Mouse (Mus musculus) CH12.LX (cell line): ENCODE results near the gene Klhl26. TPM values are rescaled to one million over a fixed set of nuclear protein-coding genes. Genes with fewer than 3 reads are reported as not detected.

ENCODE experiments used
- DNase-seq: peaks from one replicate; pipeline ENCODE4 v3.0.0-alpha.2; 2013; ENCODE audit errors: extremely low read depth
- H3K27ac ChIP-seq: 2 replicates; pipeline ENCODE4 v1.5.1; 2012; ENCODE audit warnings: low read depth, mild to moderate bottlenecking, control low read depth, moderate library complexity; ENCODE audit not compliant: insufficient read depth
- H3K27me3 ChIP-seq: replicated peaks from 2 replicates; pipeline ENCODE3; 2012; ENCODE audit warnings: inconsistent platforms
- H3K36me3 ChIP-seq, 2 experiments: replicated peaks in 1 of 2; 2 replicates each; pipeline versions ENCODE3 to v1.6.1; 2012; ENCODE audit warnings: inconsistent platforms in 1 of 2, low read length in 1 of 2, mild to moderate bottlenecking in 1 of 2, mixed read lengths in 1 of 2, moderate library complexity in 1 of 2; ENCODE audit not compliant: control insufficient read depth in 1 of 2, insufficient read depth in 1 of 2
- H3K4me1 ChIP-seq, 2 experiments: 2 replicates each; pipeline ENCODE4 v1.6.1; 2012; ENCODE audit warnings: inconsistent platforms in 1 of 2, moderate library complexity in 1 of 2; ENCODE audit not compliant: insufficient read depth in 2 of 2, control insufficient read depth in 1 of 2
- H3K4me2 ChIP-seq: 2 replicates; pipeline ENCODE4 v1.6.1; 2012; ENCODE audit warnings: low read depth, mild to moderate bottlenecking, control low read depth; ENCODE audit not compliant: poor library complexity, insufficient read depth, severe bottlenecking
- H3K4me3 ChIP-seq, 3 experiments: fragments of 150-350 bp in 1 of 3; sonication (generic) in 1 of 3; replicated peaks in 1 of 3; 2 replicates each; pipeline versions ENCODE3 to v1.5.1; 2011 to 2012; ENCODE audit warnings: low read depth in 2 of 3, low read length in 2 of 3, mild to moderate bottlenecking in 2 of 3, moderate library complexity in 2 of 3, control low read depth in 1 of 3, improper control_type of control experiment in 1 of 3, inconsistent platforms in 1 of 3, mixed read lengths in 1 of 3; ENCODE audit not compliant: poor library complexity in 1 of 3
- H3K79me2 ChIP-seq: replicated peaks from 2 replicates; pipeline ENCODE4 v1.6.1; 2012; ENCODE audit warnings: mild to moderate bottlenecking, moderate library complexity; ENCODE audit not compliant: control insufficient read depth, poor library complexity, insufficient read depth, severe bottlenecking; ENCODE audit errors: extremely low read depth
- H3K9ac ChIP-seq: 2 replicates; pipeline ENCODE4 v1.6.1; 2012; ENCODE audit warnings: low read depth, mild to moderate bottlenecking, control low read depth, moderate library complexity; ENCODE audit not compliant: insufficient read depth
- H3K9me3 ChIP-seq: replicated peaks from 2 replicates; pipeline ENCODE3; 2012; ENCODE audit warnings: low read length, inconsistent platforms, mixed read lengths
- BHLHE40 ChIP-seq: IDR thresholded peaks from 2 replicates; pipeline ENCODE4 v1.6.1; 2011; ENCODE audit warnings: mild to moderate bottlenecking, low read depth, low read length, improper control_type of control experiment
- CTCF ChIP-seq, 2 experiments: IDR thresholded peaks in 1 of 2; conservative IDR thresholded peaks in 1 of 2; 2 replicates each; pipeline ENCODE4 v1.5.1; 2011 to 2012; ENCODE audit warnings: low read depth in 2 of 2, low read length in 2 of 2, improper control_type of control experiment in 1 of 2, inconsistent platforms in 1 of 2, mild to moderate bottlenecking in 1 of 2, moderate library complexity in 1 of 2
- ELF1 ChIP-seq: IDR thresholded peaks from 2 replicates; pipeline ENCODE4 v1.6.1; 2014; ENCODE audit warnings: low read depth, mild to moderate bottlenecking, inconsistent platforms, low read length, improper control_type of control experiment
- EP300 ChIP-seq: IDR thresholded peaks from 2 replicates; pipeline ENCODE4 v1.6.1; 2011; ENCODE audit warnings: low read length, improper control_type of control experiment
- ETS1 ChIP-seq: conservative IDR thresholded peaks from 2 replicates; pipeline ENCODE4 v1.6.1; 2012; ENCODE audit warnings: low read depth, mild to moderate bottlenecking, inconsistent platforms, low read length, improper control_type of control experiment, moderate library complexity
- HCFC1 ChIP-seq: IDR thresholded peaks from 2 replicates; pipeline ENCODE4 v1.6.1; 2012; ENCODE audit warnings: low read depth, mild to moderate bottlenecking, inconsistent platforms, low read length, improper control_type of control experiment
- IRF4 ChIP-seq: IDR thresholded peaks from 2 replicates; pipeline ENCODE4 v1.6.1; 2014; ENCODE audit warnings: low read depth, mild to moderate bottlenecking, inconsistent platforms, low read length, improper control_type of control experiment
- KAT2A ChIP-seq: IDR thresholded peaks from 2 replicates; pipeline ENCODE4 v1.6.1; 2012; ENCODE audit warnings: low read length, improper control_type of control experiment, inconsistent platforms; ENCODE audit not compliant: insufficient replicate concordance
- MAZ ChIP-seq: IDR thresholded peaks from 2 replicates; pipeline ENCODE4 v1.6.1; 2012; ENCODE audit warnings: low read depth, mild to moderate bottlenecking, inconsistent platforms, low read length, improper control_type of control experiment, moderate library complexity
- MEF2A ChIP-seq: IDR thresholded peaks from 2 replicates; pipeline ENCODE4 v1.6.1; 2014; ENCODE audit warnings: low read depth, mild to moderate bottlenecking, inconsistent platforms, low read length, improper control_type of control experiment, borderline replicate concordance
- NELFE ChIP-seq: IDR thresholded peaks from 2 replicates; pipeline ENCODE4 v1.6.1; 2011; ENCODE audit warnings: low read depth, low read length, improper control_type of control experiment
- NRF1 ChIP-seq: IDR thresholded peaks from 2 replicates; pipeline ENCODE4 v1.6.1; 2014; ENCODE audit warnings: low read depth, mild to moderate bottlenecking, inconsistent platforms, low read length, improper control_type of control experiment, moderate library complexity
- POLR2A ChIP-seq: IDR thresholded peaks from 2 replicates; pipeline ENCODE4 v1.6.1; 2011; ENCODE audit warnings: low read depth, mild to moderate bottlenecking, improper control_type of control experiment, low read length
- RAD21 ChIP-seq: IDR thresholded peaks from 2 replicates; pipeline ENCODE4 v1.6.1; 2011; ENCODE audit warnings: low read depth, mild to moderate bottlenecking, low read length, improper control_type of control experiment, moderate library complexity
- RCOR1 ChIP-seq: conservative IDR thresholded peaks from 2 replicates; pipeline ENCODE4 v1.6.1; 2012; ENCODE audit warnings: low read depth, mild to moderate bottlenecking, inconsistent platforms, low read length, improper control_type of control experiment
- TBP ChIP-seq: conservative IDR thresholded peaks from 2 replicates; pipeline ENCODE4 v1.6.1; 2011; ENCODE audit warnings: low read depth, low read length, improper control_type of control experiment
- TCF12 ChIP-seq: IDR thresholded peaks from 2 replicates; pipeline ENCODE4 v1.6.1; 2014; ENCODE audit warnings: low read depth, mild to moderate bottlenecking, inconsistent platforms, low read length, improper control_type of control experiment
- USF1 ChIP-seq: IDR thresholded peaks from 2 replicates; pipeline ENCODE4 v1.6.1; 2014; ENCODE audit warnings: low read depth, mild to moderate bottlenecking, inconsistent platforms, low read length, improper control_type of control experiment
- ZC3H11A ChIP-seq: IDR thresholded peaks from 2 replicates; pipeline ENCODE4 v1.6.1; 2012; ENCODE audit warnings: low read depth, mild to moderate bottlenecking, inconsistent platforms, low read length, improper control_type of control experiment
- ZKSCAN1 ChIP-seq: IDR thresholded peaks from 2 replicates; pipeline ENCODE4 v1.6.1; 2012; ENCODE audit warnings: low read depth, inconsistent platforms, low read length, improper control_type of control experiment, borderline replicate concordance
- ZMIZ1 ChIP-seq: IDR thresholded peaks from 2 replicates; pipeline ENCODE4 v1.6.1; 2012; ENCODE audit warnings: low read depth, mild to moderate bottlenecking, inconsistent platforms, low read length, improper control_type of control experiment
- dilution Hi-C: fragments of 300-500 bp; cut with MboI; formaldehyde crosslinking; loops from 2 replicates; pipeline ENCODE4 v1.14.3; 2020; ENCODE audit warnings: low sequenced_read_pairs; ENCODE audit not compliant: extremely low pct_unique_long_range_greater_than_20kb, extremely low pct_ligation_motif_present
- in situ Hi-C: fragments of 300-500 bp; cut with MboI; formaldehyde crosslinking; loops from 3 replicates; pipeline ENCODE4 v1.14.3; 2019; ENCODE audit warnings: low sequenced_read_pairs, low pct_ligation_motif_present, low pct_unique_long_range_greater_than_20kb, mixed read lengths
- polyA plus RNA-seq: library from polyadenylated mRNA; unstranded; fragments of >175 nt; gene quantifications from 2 replicates; pipeline ENCODE4 v1.2.1, GENCODE M21; 2012; ENCODE audit warnings: low read depth; ENCODE audit not compliant: insufficient read length
- total RNA-seq, 2 experiments: library from RNA; depleted of rRNA; stranded (reverse); fragments of 300-350 nt in 1 of 2; fragments of >200 nt in 1 of 2; gene quantifications; 2 replicates each; pipeline ENCODE4 v1.2.3; 2012 to 2014

The Klhl26 gene
- total and polyA plus RNA-seq, 3 experiments, result 4.7 to 15.6 (median 6.0) TPM

GRCm38 (mm10) chr8:70458462-70458861 is 18.3 kb downstream of the Klhl26 start:
- no peaks in the 10 kb centered on the region for H3K79me2 ChIP-seq
- no peak for TF ChIP-seq RAD21
- TF ChIP-seq ELF1, result no peak
- no peak for TF ChIP-seq ETS1
- no peak overlapping the region for H3K4me2 ChIP-seq
- dilution Hi-C loops (no loop called here), in situ Hi-C loops (no loop called here)
- peaks cover 8% of the 10 kb centered on the region for H3K9me3 ChIP-seq
- H3K36me3 ChIP-seq, result peaks cover 0 to 54% of the 10 kb centered on the region in 2 experiments
- H3K4me3 ChIP-seq, result no peak overlapping the region
- DNase-seq, result no peak
- H3K27me3 ChIP-seq, result no peaks in the 10 kb centered on the region
- no peak overlapping the region for H3K27ac ChIP-seq
- H3K4me1 ChIP-seq, result peaks cover 0 to 7% of the 10 kb centered on the region in 2 experiments; a peak in 1 of 4 replicates
- no peak overlapping the region for H3K9ac ChIP-seq

- H3K9ac ChIP-seq, result no peak overlapping the region
- H3K4me3 ChIP-seq, result no peak overlapping the region
- no peak for DNase-seq
- H3K4me2 ChIP-seq, result no peak overlapping the region
- TF ChIP-seq HCFC1 (no peak), NRF1 (no peak), NELFE (no peak), TCF12 (no peak), RAD21 (no peak), BHLHE40 (no peak), TBP (no peak), RCOR1 (no peak), IRF4 (no peak), ZC3H11A (no peak), EP300 (no peak), MAZ (no peak), MEF2A (no peak), KAT2A (no peak), POLR2A (no peak), ZKSCAN1 (no peak), ZMIZ1 (no peak), CTCF (conservative IDR thresholded peaks at IDR 0.05 in 1 of 2, IDR thresholded peaks at IDR 0.05 in 1 of 2; ENCODE audit: low read depth in 2 of 2, low read length in 2 of 2) (no peak), USF1 (no peak)
- H3K27me3 ChIP-seq, result no peaks in the 10 kb centered on the region
- H3K36me3 ChIP-seq, result peaks cover under 1 to 56% of the 10 kb centered on the region in 2 experiments
- dilution Hi-C loops (no loop called here), in situ Hi-C loops (no loop called here)
- no peaks in the 10 kb centered on the region for H3K79me2 ChIP-seq
- H3K4me1 ChIP-seq, result peaks cover 0 to 7% of the 10 kb centered on the region in 2 experiments; a peak in 1 of 4 replicates
- H3K9me3 ChIP-seq, result peaks cover 8% of the 10 kb centered on the region
- no peak overlapping the region for H3K27ac ChIP-seq
These were observed 18.9 kb downstream of the Klhl26 start for GRCm38 (mm10) chr8:70457882-70458281.
